Mouse (Mus musculus): ENCODE measurements around the gene Chn2.
"Not testable (repeated sequence)": the region's sequence is repeated elsewhere in the genome, so short reads cannot be mapped to it uniquely, and the experiment has no call there.

The Chn2 gene

DNA sequence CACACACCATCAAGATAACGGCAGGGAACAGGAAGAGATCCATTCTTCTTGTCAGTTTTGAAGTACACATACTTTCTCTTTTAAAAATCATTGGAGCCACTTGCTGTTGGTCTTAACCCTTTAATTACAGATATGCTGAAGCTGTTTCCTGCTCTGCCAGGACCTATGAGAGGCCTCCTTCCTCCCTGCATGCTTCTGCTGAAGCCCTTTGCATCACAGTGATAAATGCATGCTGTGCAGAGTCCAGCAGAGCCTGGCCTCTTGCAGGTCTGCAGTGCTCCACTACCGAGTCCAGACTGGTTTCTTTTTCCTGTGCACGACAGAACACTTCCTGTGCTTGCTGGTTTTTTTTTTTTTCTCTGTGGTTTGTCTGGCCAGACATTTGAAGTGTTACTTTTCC is 119.0 kb downstream of the Chn2 start:
- DNase-seq (ENCODE audit: low read depth): peak; percentile 57

DNA sequence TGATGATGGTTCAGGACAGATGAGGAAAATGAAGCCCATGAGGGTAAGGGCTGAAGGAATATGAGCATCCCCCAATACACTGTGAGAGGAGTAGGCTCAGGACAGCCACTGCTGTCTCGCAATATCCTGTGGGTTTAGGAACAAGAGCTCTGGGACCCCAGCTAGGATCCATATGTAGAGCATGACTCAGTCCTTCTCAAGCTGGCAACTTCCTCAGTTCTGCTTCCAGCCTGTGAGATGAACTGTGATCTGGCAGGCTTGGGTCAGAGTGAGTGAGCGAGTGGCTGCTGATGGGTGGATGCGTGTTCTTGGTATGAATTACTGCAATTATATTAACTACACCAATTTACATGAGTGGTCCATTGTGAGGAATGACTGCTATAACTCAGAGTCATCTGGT is 121.3 kb downstream of the Chn2 start:
- DNase-seq (ENCODE audit: low read depth): no peak

DNA sequence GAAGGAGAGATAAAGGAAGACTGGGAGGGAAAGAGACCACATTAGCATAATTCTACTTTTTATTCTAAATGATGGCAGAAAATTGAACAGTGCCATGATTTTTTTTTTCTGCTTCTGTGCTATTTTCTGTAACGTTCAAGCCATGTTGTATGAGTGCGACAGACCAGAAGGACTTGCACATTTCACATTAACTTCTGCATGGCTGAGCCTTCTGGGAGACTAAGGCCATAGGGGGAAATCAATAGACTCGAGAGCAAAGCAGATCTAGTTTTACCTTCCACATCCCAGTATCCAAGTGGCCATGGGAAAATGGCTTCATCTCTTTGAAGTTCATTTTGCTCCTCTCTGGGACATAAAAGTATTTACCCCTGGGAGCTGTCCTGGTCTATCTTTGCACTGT is 121.9 kb downstream of the Chn2 start:
- no peak for DNase-seq (ENCODE audit: low read depth)

DNA sequence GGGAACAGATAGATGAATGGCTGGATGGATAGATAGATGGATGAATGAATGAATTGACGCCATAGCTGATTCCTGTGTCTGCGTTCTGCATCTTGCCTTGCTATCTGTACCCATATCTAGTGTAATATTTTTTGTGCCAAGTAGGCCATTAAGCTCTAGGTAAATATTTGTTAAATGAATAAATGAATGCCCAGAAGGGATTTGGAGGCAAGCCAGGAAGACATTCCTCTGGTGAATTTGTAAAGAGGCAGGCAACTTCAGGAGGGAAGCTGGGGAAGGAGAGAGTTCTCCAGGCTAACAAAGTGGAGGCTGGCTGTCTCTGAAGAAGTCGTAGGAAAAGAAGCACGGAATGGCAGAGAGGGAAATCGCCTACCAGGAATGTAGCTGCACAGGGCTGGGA is 123.0 kb downstream of the Chn2 start:
- DNase-seq (ENCODE audit: low read depth): no peak

DNA sequence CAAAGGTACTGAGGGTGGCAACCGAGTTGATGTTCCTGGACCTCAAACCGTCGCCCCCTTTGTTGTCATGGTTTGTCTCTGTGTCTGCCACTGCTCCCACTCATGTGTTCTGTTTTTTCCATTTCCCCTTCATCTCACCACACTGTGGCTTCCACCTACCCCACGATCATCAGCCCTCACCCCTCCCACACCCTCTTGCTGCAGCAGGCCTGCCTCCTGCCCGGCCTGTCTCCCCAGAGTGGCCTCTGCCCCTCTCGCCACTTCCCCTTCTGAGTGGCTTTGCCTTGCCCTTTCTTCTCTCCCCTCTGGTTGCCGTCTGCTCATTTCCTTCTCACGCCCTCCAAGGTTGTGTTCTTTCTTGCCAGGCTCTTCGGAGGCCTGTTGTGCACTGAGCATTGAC is 123.4 kb downstream of the Chn2 start:
- peak; percentile 34 for DNase-seq (ENCODE audit: low read depth)

DNA sequence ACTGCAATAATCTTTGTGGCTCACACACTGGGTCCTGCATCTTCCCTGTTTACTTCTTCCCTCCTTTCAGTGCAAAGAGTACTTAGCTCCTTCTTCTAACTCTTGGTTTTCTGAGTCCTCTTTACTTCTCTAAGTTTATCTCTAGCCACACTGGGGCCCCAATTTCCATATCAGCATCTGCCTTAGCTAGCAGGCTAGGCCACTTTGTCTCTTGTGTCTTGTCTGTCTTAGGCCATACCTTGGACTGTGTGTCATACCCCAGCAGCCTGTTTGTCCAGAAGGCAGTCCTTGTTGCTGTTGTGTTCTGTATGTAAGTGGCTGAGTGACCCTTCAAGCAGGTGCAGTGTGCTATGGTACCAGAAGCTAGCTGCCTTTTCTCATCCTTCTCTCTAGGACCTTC is 124.3 kb downstream of the Chn2 start:
- DNase-seq (ENCODE audit: low read depth): no peak

DNA sequence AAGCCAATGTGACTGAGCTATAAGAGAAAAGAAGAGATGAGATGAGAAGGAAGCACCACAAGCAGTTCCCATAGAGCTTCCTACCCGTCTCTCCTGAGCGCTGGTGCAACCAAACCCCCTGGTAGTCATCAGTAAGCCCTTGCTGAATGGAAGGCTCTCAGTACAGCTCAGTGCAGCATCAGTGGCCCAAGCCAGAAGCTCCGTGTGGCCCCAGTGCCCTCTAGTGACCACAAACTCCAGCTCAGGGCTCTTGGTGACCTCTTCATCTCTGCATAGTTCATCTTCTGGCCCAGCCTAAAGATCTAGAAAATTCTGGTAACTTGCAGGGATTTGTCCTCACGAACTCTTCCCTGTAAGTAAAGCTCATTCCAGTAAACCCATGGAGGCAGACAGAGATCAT is 125.4 kb downstream of the Chn2 start:
- peak; percentile 63 for DNase-seq (ENCODE audit: low read depth)

DNA sequence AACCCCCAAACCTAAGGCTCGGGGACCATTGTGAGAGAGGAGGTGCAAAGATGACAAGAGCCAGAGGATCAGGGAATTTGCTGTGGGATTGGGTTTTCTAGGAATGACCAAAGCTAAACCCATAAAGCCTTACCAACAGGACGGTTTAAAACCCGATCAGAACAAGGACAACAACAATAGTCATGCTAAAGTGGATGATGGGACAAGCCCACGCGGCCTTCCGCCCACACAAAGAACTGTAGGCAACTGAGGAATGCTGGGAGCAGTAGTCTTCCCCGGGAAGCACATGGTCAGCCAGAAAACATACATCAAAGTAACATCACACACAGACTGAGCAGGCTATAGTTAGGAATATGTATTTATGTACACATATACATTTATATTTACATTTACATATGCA is 125.9 kb downstream of the Chn2 start:
- no peak for DNase-seq (ENCODE audit: low read depth)

DNA sequence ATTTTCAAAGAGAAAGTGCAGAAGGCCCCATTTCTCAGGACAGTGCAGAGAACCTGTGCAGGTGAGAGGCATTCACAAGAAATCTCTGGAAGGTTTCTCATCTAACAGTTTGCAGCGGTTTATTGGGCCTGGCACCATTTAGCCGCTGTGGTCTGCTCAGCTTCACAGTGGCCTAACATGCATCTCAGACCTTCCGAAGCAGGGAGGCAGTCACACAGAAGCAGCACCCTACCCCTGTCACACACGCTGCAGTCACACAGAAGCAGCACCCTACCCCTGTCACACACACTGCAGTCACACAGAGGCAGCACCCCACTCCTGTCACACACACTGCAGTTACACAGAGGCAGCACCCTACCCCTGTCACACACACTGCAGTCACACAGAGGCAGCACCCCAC is 126.5 kb downstream of the Chn2 start:
- DNase-seq (ENCODE audit: low read depth): no peak

DNA sequence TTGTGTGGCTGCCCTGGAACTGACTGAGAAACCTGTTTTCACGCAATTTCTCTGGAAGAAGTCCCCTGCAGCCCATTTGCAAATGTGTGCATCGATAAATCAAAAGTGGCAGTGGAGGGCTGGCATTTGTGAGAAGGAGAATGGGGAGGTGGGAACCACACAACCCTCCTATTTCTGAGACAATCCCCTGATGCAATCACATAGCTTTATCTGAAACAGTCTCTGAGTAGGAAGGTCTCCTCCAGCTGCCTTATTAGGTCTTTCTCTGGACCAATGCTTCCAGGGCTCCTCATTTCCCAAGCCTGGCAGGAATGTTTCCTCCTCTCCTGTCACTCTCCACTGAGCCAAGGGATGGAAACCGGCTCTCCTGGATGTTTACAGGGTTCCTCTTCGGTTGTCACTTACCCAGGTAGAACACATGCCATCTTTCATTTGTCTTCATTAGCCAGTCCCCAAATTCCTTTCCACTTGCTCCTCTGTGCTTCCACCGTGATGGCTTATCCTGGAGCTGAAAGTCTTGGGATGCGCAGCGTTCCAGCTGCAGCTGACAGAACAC is 127.7 kb downstream of the Chn2 start:
- no peak for DNase-seq (ENCODE audit: low read depth)

DNA sequence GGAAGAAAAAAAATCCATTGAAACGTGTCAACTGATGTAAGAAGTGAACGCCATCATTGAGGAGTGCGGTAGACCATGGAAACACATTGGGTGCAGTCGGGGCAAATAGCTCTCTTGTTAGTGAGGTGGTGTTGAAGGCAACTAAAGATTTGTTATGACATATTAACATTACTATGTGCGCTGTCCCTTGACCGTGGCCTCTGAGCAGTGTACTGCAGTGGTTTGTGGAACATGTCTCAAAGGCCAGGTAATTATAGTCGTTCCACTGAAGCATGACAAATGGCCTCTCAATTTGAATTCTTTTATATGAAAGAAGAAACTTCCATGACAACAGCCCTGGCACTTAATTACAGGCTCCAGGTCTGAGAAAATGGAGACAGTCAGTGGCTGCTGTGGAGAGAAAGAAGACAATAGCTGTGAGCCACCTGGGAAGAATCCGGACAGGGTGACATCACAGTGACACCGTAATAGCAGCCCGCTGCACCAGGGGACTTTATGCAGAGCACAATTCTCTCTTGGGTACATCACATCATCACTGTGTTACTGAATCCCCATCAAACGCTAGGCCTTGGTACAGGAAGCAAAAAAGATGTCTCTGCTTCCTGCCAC is 131.0 kb downstream of the Chn2 start:
- DNase-seq (ENCODE audit: low read depth): no peak

DNA sequence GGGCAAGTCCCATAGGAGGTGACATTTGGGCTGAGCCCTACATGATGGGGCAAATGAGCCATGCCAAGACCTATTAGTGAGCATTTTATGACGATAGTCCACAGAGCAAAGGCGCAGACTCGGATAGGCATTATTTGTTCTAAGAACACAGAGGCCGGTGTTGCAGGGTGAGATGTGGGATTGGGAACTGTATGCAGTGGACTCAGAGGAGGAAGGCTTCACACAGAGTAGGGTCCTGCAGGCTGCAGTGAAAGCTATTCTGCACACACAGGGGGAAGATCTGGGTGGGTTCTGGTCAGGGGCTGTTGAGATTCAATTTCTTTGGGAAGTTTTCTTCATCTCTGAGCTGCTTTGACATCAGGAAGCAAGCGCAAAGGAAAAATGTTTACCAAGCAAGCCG is 132.0 kb downstream of the Chn2 start:
- DNase-seq (ENCODE audit: low read depth): no peak

DNA sequence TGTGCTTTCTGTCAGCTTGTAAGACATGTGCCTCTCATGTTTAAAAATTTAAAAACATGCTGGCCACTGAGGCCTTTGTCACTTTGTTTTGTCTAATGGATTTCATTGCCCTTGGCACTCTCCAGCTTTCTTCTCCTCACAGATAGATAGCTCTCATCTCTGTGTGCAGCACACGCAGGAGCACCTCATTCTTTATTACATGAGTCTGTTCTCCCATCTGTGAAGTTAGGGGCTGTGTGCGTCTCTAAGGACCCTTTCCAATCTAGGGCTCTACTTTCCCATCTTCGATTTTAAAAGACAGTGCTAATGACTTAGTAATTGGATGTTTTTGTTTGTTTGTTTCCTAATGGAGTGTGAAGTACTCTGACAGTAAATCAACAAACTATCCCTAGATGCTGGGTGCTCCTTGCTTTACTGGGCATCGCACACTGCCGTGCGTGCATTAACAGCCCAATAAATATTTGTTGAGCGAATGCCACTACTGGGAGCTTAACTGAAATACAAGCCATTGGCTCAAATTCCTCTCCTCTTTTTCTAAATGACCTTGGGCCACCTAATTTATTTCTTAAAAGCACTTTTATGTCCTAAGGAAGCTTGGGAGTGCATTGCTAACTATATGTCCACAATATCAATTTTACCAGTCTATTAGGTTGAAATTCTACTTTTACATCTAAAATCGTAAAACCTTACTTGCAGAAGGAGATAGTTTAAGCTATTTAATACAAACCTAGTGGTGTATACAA is 136.3 kb downstream of the Chn2 start:
- no peak for DNase-seq (ENCODE audit: low read depth)

DNA sequence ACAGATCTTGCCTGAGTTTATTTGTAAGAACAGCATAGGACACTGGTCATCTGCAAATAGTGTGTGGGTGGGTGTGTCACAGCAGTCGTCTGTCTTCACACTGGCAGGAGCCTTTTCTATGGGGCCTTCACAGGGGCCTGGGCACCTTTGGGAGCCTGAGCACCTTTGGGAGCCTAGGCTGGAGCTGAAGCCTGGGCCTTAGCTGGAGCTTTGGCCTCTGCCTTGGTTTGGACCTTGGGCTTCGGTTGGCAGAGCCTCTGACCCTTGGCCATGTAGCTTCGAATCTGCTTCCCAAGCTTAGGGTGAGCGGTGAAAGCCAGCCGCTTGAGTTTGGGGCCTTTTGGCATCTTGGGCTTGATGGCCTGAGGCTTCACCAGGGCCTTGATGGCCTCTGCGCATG is 137.7 kb downstream of the Chn2 start:
- not testable (repeated sequence) for DNase-seq (ENCODE audit: low read depth)

DNA sequence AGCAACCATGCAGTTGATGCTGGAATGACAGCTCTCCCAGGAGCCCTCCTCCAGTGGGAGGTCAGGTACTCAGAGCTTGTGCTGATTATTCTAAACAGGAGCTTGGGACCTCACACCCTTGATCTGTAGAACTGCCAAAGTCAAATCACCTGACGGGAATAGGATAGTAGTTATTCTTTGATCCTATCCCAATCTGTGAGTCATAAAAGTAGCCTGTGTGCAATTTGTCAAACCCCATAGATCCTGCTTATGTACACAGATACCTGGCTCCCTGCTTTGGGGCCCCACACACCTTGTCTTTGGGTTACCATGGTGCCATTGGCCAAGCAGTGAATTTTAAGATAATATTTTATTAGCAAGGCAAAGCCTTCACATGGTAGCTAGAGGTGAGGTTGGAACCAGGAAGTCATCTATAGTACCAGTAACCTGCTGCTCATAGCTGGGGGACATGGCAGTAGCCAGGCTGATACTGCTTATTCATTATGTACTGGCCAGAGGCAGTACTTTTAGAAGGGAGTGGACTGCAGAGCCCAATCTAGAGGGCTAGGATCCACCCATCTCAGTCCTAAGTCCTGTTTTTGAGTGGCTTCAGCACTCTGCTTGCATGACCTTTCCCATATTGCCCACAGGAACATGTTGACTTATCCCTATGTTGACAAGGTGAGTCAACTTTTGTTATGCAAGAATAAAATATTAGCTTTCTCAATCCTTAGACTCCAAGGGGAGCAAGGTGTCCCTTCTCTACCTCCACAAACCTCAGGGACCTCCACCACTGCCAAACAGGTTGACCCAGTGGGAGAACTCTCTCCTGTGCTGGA is 139.9 kb downstream of the Chn2 start:
- no peak for DNase-seq (ENCODE audit: low read depth)

DNA sequence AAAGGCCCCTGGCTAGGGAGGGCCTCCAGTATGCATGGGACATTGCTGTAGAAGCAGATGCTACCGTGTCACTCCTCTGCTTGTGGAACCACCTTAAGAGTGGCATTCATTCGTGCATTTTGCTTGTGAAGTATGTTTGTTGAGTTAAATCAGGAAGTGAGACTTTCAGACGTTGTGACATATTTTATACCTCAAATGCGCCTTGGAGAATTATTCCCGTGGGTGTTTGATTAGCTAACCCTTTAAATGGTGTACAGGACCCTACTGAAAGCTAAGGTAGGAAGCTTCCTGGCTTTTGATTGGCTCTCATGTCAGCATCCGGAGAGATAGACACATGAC is 140.5 kb downstream of the Chn2 start:
- DNase-seq (ENCODE audit: low read depth): no peak

DNA sequence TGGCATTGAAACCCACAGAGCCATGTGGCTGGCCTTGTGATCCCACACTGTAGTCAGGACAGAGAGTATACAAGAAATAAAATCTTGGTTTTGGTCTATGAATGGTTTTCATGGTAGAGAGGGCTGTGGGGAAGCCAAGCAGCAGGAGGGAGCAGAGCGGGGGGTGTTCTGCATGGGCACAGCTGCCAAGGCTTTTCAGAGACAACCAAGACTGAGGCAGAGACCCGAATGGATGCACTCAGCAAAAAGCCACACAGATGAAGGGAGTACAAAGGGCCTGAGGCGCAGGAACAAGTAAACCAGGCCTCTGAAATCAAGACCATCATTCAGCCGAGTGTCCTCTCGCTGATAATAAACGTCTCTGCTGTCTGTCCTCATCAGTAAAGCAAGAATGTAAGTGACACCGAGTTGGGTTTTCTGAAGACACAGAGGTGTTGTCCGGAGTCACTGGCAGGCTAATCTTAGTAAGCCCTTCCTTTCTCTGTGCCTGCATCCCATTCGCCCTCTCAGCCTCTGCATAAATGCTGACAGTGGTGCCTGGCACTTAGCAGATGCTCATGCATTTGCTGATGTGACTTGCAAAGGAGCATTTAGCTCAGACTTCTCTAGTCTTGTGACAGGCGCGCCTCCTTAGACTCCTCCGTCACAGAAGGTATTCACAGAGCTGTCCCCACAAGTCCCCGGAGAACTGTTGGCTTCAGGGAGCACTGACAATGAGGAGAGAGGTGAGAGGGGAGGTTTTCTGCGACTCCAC is 144.6 kb downstream of the Chn2 start:
- no peak for DNase-seq (ENCODE audit: low read depth)

DNA sequence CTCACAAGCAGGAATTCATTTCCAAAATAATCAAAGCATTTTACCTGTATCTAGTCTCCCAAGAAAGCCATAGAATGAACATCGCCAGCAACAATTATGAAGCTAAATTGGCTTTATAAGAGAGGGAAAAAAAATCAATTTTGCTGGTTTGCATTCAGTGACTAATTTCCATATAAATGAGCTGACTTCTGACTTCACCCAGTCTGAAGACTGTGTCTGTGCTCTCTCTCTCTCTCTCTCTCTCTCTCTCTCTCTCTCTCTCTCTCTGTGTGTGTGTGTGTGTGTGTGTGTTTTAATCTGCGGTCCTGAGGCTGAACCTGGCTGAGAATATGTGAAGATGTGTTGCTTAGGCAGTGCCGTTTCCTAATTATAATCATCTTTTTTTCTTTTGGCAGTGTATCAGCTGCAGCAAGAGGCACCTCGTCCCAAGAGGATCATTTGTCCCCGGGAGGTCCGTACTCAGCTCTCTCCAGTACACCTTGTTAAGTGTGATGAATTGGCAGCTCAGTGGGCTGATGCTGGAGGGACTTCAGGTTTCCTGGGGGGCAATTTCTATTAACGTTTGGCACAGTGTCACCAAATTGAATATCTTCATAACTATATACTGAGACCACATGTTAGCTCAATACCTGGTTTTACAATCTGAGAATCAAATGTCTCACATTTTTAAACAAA is 154.4 kb downstream of the Chn2 start:
- no peak for DNase-seq (ENCODE audit: low read depth)

DNA sequence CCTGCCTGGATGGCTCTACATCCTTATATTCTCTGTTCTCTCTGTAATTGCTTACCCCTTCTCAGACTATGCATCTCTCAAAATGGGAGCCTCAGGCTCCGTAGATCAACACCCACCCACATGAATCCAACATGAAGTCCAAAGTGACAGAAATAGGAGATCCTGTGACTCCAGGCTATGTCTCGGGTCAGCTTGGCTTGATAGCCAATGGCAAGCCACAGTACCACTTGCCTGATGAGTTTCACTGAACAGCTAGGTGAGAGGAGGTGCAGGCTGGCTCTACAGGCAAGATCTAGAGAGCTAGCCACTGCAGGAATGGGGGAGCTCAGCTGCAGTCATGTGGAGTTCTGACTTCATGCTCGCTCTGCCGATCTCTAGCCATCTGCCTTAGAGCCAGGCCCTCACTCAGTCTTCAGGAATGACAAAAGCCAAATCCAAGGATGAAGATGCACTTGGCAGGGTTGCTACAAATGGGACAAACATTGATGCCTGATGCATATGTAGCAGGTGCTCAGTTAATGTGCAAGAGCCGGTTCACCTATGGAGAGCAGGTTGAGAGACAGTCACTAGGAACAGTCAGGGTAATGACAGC is 158.6 kb downstream of the Chn2 start:
- no peak for DNase-seq (ENCODE audit: low read depth)

DNA sequence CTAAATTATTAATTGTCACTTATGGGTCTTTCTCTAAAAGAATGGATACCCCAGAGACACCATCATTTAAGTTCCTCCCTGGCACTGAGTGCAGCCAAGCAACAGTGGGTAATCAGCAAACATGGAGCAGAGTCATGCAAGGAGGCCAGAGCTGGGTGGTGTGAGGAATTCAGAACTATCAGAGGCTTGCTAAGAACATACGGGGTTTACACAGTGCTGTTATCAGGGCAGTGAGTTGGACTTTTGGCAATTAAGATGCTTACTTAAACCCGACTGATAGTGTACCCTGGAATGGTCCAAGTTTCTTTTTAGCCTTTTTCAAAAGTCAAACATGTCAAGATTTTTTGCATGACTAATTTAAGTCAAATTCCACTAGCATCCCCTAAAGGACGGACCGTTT is 160.2 kb downstream of the Chn2 start:
- no peak for DNase-seq (ENCODE audit: low read depth)

DNA sequence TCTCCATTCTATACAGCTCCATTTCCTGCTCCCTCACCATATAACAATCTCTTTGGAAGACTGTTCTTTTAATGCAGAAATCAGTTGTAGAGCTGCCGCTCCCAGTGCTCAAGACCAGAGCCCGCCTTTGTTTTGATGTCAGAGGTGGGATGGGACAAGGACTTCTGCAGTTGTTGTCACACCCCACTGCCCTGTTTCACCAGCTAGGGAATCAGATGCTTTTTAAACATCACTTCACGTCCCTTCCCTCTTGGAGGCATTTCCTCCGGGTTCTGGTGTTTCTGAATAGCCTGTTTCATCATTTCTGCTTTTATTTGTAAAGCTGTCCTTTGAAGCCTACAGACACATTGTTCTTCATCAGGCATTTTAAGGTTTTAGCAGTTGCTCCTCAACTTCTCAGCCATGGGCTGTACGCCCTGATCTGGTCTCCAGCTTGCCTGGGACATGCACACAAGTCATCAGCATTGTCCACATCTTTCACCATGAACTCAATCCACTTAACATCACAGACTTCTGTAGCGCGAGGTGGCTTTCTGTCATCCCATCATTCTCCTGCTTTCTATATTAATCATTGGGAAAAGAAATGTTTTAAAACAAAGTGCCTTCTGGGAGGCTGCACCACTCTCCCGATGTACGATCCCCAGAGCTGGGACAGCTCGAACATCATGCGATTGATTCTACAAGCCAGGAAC is 160.8 kb downstream of the Chn2 start:
- DNase-seq (ENCODE audit: low read depth): no peak

Data from induced T-regulatory cell, adult 2 months (primary cell).